Mouse (Mus musculus) midbrain, embryonic 12.5 days (tissue): Measurements from ENCODE around the gene Olfr129. TPM values are rescaled to one million over a fixed set of nuclear protein-coding genes. Genes with fewer than 3 reads are reported as not detected.

Experiments used
- ATAC-seq: fragments of 200-750 bp; cut with Nextera tagmentation; 2 replicates; pipeline ENCODE4 v1.8.0; 2017; ENCODE audit warnings: low read depth, moderate TSS enrichment, moderate library complexity; ENCODE audit not compliant: low FRiP score
- H3K27ac ChIP-seq: fragments of 300-500 bp; sonication (generic); replicated peaks from 2 replicates; pipeline ENCODE4 v1.5.1; 2016; ENCODE audit warnings: mild to moderate bottlenecking
- H3K27me3 ChIP-seq: fragments of 300-500 bp; sonication (generic); 2 replicates; pipeline ENCODE4 v1.6.1; 2016; ENCODE audit warnings: mild to moderate bottlenecking
- H3K36me3 ChIP-seq: fragments of 300-500 bp; sonication (generic); 2 replicates; pipeline ENCODE4 v1.6.1; 2016
- H3K4me1 ChIP-seq: fragments of 300-500 bp; sonication (generic); 2 replicates; pipeline ENCODE4 v1.6.1; 2016
- H3K4me2 ChIP-seq: fragments of 300-500 bp; sonication (generic); replicated peaks from 2 replicates; pipeline ENCODE4 v1.6.1; 2016; ENCODE audit warnings: mild to moderate bottlenecking, moderate library complexity
- H3K4me3 ChIP-seq: fragments of 300-500 bp; sonication (generic); 2 replicates; pipeline ENCODE4 v1.5.1; 2016; ENCODE audit warnings: mild to moderate bottlenecking
- H3K9ac ChIP-seq: fragments of 300-500 bp; sonication (generic); replicated peaks from 2 replicates; pipeline ENCODE4 v1.6.1; 2016; ENCODE audit warnings: mild to moderate bottlenecking, moderate library complexity
- H3K9me3 ChIP-seq: fragments of 300-500 bp; sonication (generic); 2 replicates; pipeline ENCODE4 v1.6.1; 2016; ENCODE audit warnings: mild to moderate bottlenecking
- WGBS: fragments of 180-500 bp; shearing (Covaris S2); methylation state at CpG from one replicate; pipeline ENCODE4 v1.1.7; 2016; 5-methylcytosine and 5-hydroxymethylcytosine counted together
- polyA plus RNA-seq: library from polyadenylated mRNA; unstranded; fragments of >200 nt; fragmentation: Nextera tagmentation; extraction: Ambion mirVana; gene quantifications from 2 replicates; pipeline ENCODE4 v1.2.1, GENCODE M21; 2016

Gene Olfr129
- not detected in 2 replicates for polyA plus RNA-seq

- no peaks in the 10 kb centered on the region for H3K4me1 ChIP-seq
- no peaks in the 10 kb centered on the region for H3K9me3 ChIP-seq
- no peak for ATAC-seq
- no peak within 1 kb of the TSS for H3K4me3 ChIP-seq
- no peaks in the 10 kb centered on the region for H3K36me3 ChIP-seq
- H3K27me3 ChIP-seq: no peaks in the 10 kb centered on the region
- H3K27ac ChIP-seq: no peak within 1 kb of the TSS
- no peak within 1 kb of the TSS for H3K9ac ChIP-seq
- WGBS: 74% methylated on average over 1 of the region's 1 CpGs
- no peak within 1 kb of the TSS for H3K4me2 ChIP-seq
These were observed at the start of gene Olfr129 for GRCm38 (mm10) chr17:38059979-38060378. Gene Olfr129 (minus strand): TSS chr17:38060079.

- Histone ChIP-seq H3K4me3 (no peak within 1 kb of the TSS), H3K4me2 (no peak within 1 kb of the TSS), H3K27ac (no peak within 1 kb of the TSS), H3K9ac (no peak within 1 kb of the TSS), H3K27me3 (no peaks in the 10 kb centered on the region), H3K4me1 (no peaks in the 10 kb centered on the region), H3K9me3 (no peaks in the 10 kb centered on the region), H3K36me3 (no peaks in the 10 kb centered on the region)
- no peak for ATAC-seq
These were observed 28.7 kb upstream of the Olfr129 start, which contains the start of gene Olfr131 for GRCm38 (mm10) chr17:38088593-38088992. Gene Olfr131 (minus strand): TSS chr17:38088693.

GRCm38 (mm10) chr17:38082364-38082763, 22.5 kb upstream of the Olfr129 start:
- H3K36me3 ChIP-seq: no peaks in the 10 kb centered on the region
- no peak overlapping the region for H3K9ac ChIP-seq
- H3K27ac ChIP-seq: no peak overlapping the region
- 87% methylated on average over 4 of the region's 4 CpGs for WGBS
- 0 out of 2 replicates have a peak, but pooled peaks cover 6% of the 10 kb centered on the region for H3K9me3 ChIP-seq
- H3K27me3 ChIP-seq: no peaks in the 10 kb centered on the region
- no peaks in the 10 kb centered on the region for H3K4me1 ChIP-seq
- no peak overlapping the region for H3K4me3 ChIP-seq
- ATAC-seq: no peak
- H3K4me2 ChIP-seq: no peak overlapping the region

DNA sequence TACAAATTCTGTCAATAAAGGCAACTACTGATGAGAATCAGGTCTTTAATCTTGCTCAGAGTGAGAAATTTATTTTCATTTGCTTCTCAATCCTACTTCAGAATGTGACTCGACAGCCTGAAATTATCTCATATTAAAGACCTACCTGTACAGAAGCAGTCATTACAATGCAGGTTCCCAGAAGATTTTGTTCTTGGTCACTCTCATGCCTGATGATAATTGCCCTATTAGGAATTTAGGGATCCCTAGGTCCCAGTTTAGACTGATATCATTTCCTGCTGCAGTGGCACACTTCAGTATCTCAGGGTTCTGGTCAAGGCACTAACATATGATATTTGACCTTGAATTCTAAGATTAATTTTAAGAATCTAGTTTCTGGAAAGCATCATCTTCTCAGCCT, 3.7 kb upstream of the Olfr129 start, which contains the start of gene Olfr130:
TSS of gene Olfr130 (plus strand) at position 301 of the 400 bp plus-strand sequence.
- H3K4me1 ChIP-seq: no peaks in the 10 kb centered on the region
- ATAC-seq: no peak
- H3K9ac ChIP-seq: no peak within 1 kb of the TSS
- no peaks in the 10 kb centered on the region for H3K27me3 ChIP-seq
- H3K27ac ChIP-seq: no peak within 1 kb of the TSS
- WGBS: 95% methylated on average over 1 of the region's 1 CpGs
- no peak within 1 kb of the TSS for H3K4me3 ChIP-seq
- no peaks in the 10 kb centered on the region for H3K36me3 ChIP-seq
- H3K4me2 ChIP-seq: no peak within 1 kb of the TSS
- H3K9me3 ChIP-seq: no peaks in the 10 kb centered on the region

DNA sequence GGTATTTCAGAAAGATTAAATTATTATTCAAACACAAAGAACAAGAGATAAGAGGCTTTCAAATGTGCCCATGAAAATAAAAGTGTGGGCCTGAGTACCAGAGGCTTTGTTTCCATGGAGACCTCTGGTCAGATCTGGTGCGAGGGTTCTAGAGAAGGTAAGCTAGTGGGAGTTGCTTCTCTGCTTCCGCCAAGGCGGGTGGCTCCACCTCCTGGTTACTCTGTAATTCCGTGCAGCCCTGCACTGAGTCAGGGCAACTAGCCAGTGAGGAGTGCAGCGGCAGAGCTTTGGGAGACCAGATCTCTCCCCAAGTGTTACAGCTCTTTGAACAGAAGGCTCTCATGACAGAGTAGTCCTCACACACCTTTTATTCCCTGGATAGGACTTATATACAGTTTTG, 33.6 kb downstream of the Olfr129 start:
- Histone ChIP-seq H3K27me3 (no peaks in the 10 kb centered on the region), H3K4me3 (no peak overlapping the region), H3K27ac (no peak overlapping the region), H3K9ac (no peak overlapping the region), H3K36me3 (no peaks in the 10 kb centered on the region), H3K4me1 (no peaks in the 10 kb centered on the region), H3K4me2 (no peak overlapping the region), H3K9me3 (no peaks in the 10 kb centered on the region)
- 21% methylated on average over 5 of the region's 5 CpGs for WGBS
- ATAC-seq: no peak

- Histone ChIP-seq H3K4me3 (no peak overlapping the region), H3K27ac (no peak overlapping the region), H3K36me3 (no peaks in the 10 kb centered on the region), H3K4me2 (no peak overlapping the region), H3K9ac (no peak overlapping the region), H3K9me3 (no peaks in the 10 kb centered on the region), H3K27me3 (no peaks in the 10 kb centered on the region), H3K4me1 (no peaks in the 10 kb centered on the region)
- WGBS: 84% methylated on average over 2 of the region's 2 CpGs
- ATAC-seq: no peak
These were observed 43.5 kb downstream of the Olfr129 start for GRCm38 (mm10) chr17:38016341-38016740.

DNA sequence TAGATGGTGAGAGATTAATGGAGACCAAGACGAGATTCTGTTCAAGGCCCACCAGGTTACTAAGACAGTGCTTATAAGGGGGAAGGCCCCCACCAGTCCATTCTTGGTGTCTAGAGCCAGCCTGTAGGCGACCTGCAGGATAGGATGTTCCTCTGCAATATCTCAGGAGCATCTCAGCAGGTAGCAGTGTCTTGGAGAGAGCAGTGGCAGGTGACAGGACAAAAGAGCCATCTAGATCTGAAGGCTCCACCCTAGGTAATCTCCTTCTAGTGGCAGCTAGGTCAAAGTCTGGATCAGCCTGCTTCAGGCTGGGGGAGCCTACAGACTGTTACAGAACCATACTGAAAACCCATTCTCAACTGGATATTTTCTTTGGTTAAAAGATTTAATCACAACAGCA, 54.9 kb downstream of the Olfr129 start:
- Histone ChIP-seq H3K4me2 (no peak overlapping the region), H3K9me3 (no peaks in the 10 kb centered on the region), H3K9ac (no peak overlapping the region), H3K4me3 (no peak overlapping the region), H3K27ac (no peak overlapping the region), H3K36me3 (no peaks in the 10 kb centered on the region), H3K27me3 (no peaks in the 10 kb centered on the region), H3K4me1 (no peaks in the 10 kb centered on the region)
- WGBS: 76% methylated on average over 2 of the region's 2 CpGs
- ATAC-seq: no peak

Other genes with a start within 250 kb of the Olfr129 start
- not detected in 2 replicates for gene Olfr125, start 227.1 kb downstream of the Olfr129 start, polyA plus RNA-seq
- not detected in 2 replicates for gene Olfr126, start 212.6 kb downstream of the Olfr129 start, polyA plus RNA-seq
- not detected in 2 replicates for gene Olfr127, start 159.6 kb downstream of the Olfr129 start, polyA plus RNA-seq
- not detected in 2 replicates for gene Olfr128, start 139.5 kb downstream of the Olfr129 start, polyA plus RNA-seq
- gene Olfr761, start 107.0 kb downstream of the Olfr129 start, polyA plus RNA-seq: not detected in 2 replicates
- not detected in 2 replicates for gene Olfr130, start 3.8 kb upstream of the Olfr129 start, polyA plus RNA-seq
- not detected in 2 replicates for gene Olfr131, start 28.6 kb upstream of the Olfr129 start, polyA plus RNA-seq
- gene Olfr132, start 74.4 kb upstream of the Olfr129 start, polyA plus RNA-seq: not detected in 2 replicates
- gene Olfr133, start 85.2 kb upstream of the Olfr129 start, polyA plus RNA-seq: not detected in 2 replicates
- not detected in 2 replicates for gene Olfr134, start 111.3 kb upstream of the Olfr129 start, polyA plus RNA-seq
- gene Olfr135, start 144.3 kb upstream of the Olfr129 start, polyA plus RNA-seq: not detected in 2 replicates
- gene Olfr138, start 201.0 kb upstream of the Olfr129 start, polyA plus RNA-seq: not detected in 2 replicates
- not detected in 2 replicates for gene Olfr137, start 247.5 kb upstream of the Olfr129 start, polyA plus RNA-seq